Mouse (Mus musculus) heart, embryonic 15.5 days (tissue): Measurements from ENCODE around the gene Dapk3. TPM values are rescaled to one million over a fixed set of nuclear protein-coding genes. Genes with fewer than 3 reads are reported as not detected.
A peak's percentile ranks its signal among the peaks of the same experiment; 100 is the strongest.

ENCODE experiments used
- ATAC-seq: fragments of 200-750 bp; cut with Nextera tagmentation; replicated peaks from 2 replicates; pipeline ENCODE4 v1.8.0; 2017; ENCODE audit warnings: low read depth, moderate TSS enrichment; ENCODE audit not compliant: insufficient number of reproducible peaks, insufficient read depth, low FRiP score
- H3K27ac ChIP-seq: fragments of 300-500 bp; sonication (generic); 2 replicates; pipeline ENCODE4 v1.5.1; 2015; ENCODE audit warnings: mild to moderate bottlenecking, inconsistent platforms
- H3K27me3 ChIP-seq: fragments of 300-500 bp; sonication (generic); 2 replicates; pipeline ENCODE4 v1.6.1; 2015; ENCODE audit warnings: inconsistent platforms
- H3K36me3 ChIP-seq: fragments of 300-500 bp; sonication (generic); 2 replicates; pipeline ENCODE4 v1.6.1; 2015; ENCODE audit warnings: mild to moderate bottlenecking, inconsistent platforms
- H3K4me1 ChIP-seq: fragments of 300-500 bp; sonication (generic); replicated peaks from 2 replicates; pipeline ENCODE4 v1.6.1; 2015; ENCODE audit warnings: inconsistent platforms
- H3K4me2 ChIP-seq: fragments of 300-500 bp; sonication (generic); 2 replicates; pipeline ENCODE4 v1.6.1; 2015; ENCODE audit warnings: inconsistent platforms, mild to moderate bottlenecking, moderate library complexity
- H3K4me3 ChIP-seq: fragments of 300-500 bp; sonication (generic); 2 replicates; pipeline ENCODE4 v1.5.1; 2015; ENCODE audit warnings: mild to moderate bottlenecking, inconsistent platforms
- H3K9ac ChIP-seq: fragments of 300-500 bp; sonication (generic); 2 replicates; pipeline ENCODE4 v1.6.1; 2015; ENCODE audit warnings: mild to moderate bottlenecking, inconsistent platforms
- H3K9me3 ChIP-seq: fragments of 300-500 bp; sonication (generic); replicated peaks from 2 replicates; pipeline ENCODE4 v1.6.1; 2016; ENCODE audit warnings: inconsistent platforms
- WGBS: fragments of 180-500 bp; shearing (Covaris S2); methylation state at CpG from one replicate; pipeline ENCODE4 v1.1.7; 2015; ENCODE audit warnings: mixed read lengths; 5-methylcytosine and 5-hydroxymethylcytosine counted together
- polyA plus RNA-seq: library from polyadenylated mRNA; unstranded; fragments of >200 nt; fragmentation: Nextera tagmentation; extraction: Ambion mirVana; gene quantifications from 2 replicates; pipeline ENCODE4 v1.2.1, GENCODE M21; 2015

Dapk3 gene
- polyA plus RNA-seq, 1 experiment from 2014 or later = 38.4 TPM

- Histone ChIP-seq H3K4me3 (peak overlapping the region; percentile 98), H3K36me3 (peaks cover 17% of the 10 kb centered on the region), H3K9ac (peak overlapping the region; percentile 90), H3K9me3 (no peaks in the 10 kb centered on the region), H3K27ac (peak overlapping the region; percentile 92), H3K4me1 (peaks cover 68% of the 10 kb centered on the region), H3K27me3 (no peaks in the 10 kb centered on the region), H3K4me2 (peak overlapping the region; percentile 93)
- no peak for ATAC-seq
- WGBS = 51% methylated on average over 8 of the region's 8 CpGs
Observed at GRCm38 (mm10) chr10:81140005-81140404, 42.8 kb upstream of the Dapk3 start.

GRCm38 (mm10) chr10:81140717-81141454 lies 41.9 kb upstream of the Dapk3 start:
- no peak for ATAC-seq
- H3K9ac ChIP-seq = peak overlapping the region; percentile 90
- H3K4me3 ChIP-seq = peak overlapping the region; percentile 98
- no peaks in the 10 kb centered on the region for H3K27me3 ChIP-seq
- WGBS = 42% methylated on average over 10 of the region's 10 CpGs
- H3K9me3 ChIP-seq = no peaks in the 10 kb centered on the region
- H3K4me1 ChIP-seq = peaks cover 61% of the 10 kb centered on the region
- H3K27ac ChIP-seq = peak overlapping the region; percentile 92
- H3K4me2 ChIP-seq = peak overlapping the region; percentile 93
- peaks cover 25% of the 10 kb centered on the region for H3K36me3 ChIP-seq

- no peaks in the 10 kb centered on the region for H3K9me3 ChIP-seq
- no peaks in the 10 kb centered on the region for H3K27me3 ChIP-seq
- 0 out of 2 replicates have a peak overlapping the region, but pooled peaks have one; percentile 98 for H3K4me3 ChIP-seq
- ATAC-seq = no peak
- H3K27ac ChIP-seq = peak overlapping the region; percentile 92
- WGBS = 78% methylated on average over 7 of the region's 7 CpGs
- peaks cover 66% of the 10 kb centered on the region for H3K4me1 ChIP-seq
- peak overlapping the region; percentile 93 for H3K4me2 ChIP-seq
- peak overlapping the region; percentile 90 for H3K9ac ChIP-seq
- peaks cover 32% of the 10 kb centered on the region for H3K36me3 ChIP-seq
Observed at GRCm38 (mm10) chr10:81141455-81142210, 41.2 kb upstream of the Dapk3 start.

- Histone ChIP-seq H3K27ac (0 out of 2 replicates have a peak overlapping the region, but pooled peaks have one; percentile 5), H3K27me3 (no peaks in the 10 kb centered on the region), H3K4me2 (no peak overlapping the region), H3K9me3 (no peaks in the 10 kb centered on the region), H3K9ac (peak overlapping the region; percentile 35; the same call in 1 of the 2 replicates), H3K4me3 (no peak overlapping the region), H3K36me3 (peaks cover 42% of the 10 kb centered on the region), H3K4me1 (peaks cover 66% of the 10 kb centered on the region)
- ATAC-seq = no peak
- 70% methylated on average over 5 of the region's 5 CpGs for WGBS
Observed at GRCm38 (mm10) chr10:81142551-81142981, 40.2 kb upstream of the Dapk3 start.

GRCm38 (mm10) chr10:81143157-81143633 lies 39.6 kb upstream of the Dapk3 start:
- Histone ChIP-seq H3K27ac (no peak overlapping the region), H3K36me3 (peaks cover 48% of the 10 kb centered on the region), H3K4me2 (no peak overlapping the region), H3K9me3 (no peaks in the 10 kb centered on the region), H3K9ac (peak overlapping the region; percentile 35; the same call in 1 of the 2 replicates), H3K4me3 (no peak overlapping the region), H3K27me3 (no peaks in the 10 kb centered on the region), H3K4me1 (peaks cover 65% of the 10 kb centered on the region)
- 93% methylated on average over 7 of the region's 7 CpGs for WGBS
- ATAC-seq = no peak

DNA sequence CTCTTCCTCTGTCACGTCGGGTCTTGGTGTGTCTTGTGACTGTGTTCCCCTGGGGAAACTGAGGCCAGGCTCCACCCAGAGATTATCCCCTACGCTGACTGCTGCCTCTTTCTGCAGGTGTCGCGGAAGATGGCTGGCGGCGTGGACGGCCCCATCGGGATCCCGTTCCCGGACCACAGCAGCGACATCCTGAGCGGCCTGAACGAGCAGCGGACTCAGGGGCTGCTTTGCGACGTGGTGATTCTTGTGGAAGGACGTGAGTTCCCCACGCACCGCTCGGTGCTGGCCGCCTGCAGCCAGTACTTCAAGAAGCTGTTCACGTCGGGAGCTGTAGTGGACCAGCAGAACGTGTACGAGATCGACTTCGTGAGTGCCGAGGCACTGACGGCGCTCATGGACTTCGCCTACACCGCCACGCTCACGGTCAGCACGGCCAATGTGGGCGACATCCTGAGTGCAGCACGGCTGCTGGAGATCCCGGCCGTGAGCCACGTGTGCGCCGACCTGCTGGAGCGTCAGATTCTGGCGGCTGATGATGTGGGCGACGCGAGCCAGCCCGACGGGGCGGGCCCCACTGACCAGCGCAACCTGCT lies 38.9 kb upstream of the Dapk3 start:
- no peaks in the 10 kb centered on the region for H3K9me3 ChIP-seq

DNA sequence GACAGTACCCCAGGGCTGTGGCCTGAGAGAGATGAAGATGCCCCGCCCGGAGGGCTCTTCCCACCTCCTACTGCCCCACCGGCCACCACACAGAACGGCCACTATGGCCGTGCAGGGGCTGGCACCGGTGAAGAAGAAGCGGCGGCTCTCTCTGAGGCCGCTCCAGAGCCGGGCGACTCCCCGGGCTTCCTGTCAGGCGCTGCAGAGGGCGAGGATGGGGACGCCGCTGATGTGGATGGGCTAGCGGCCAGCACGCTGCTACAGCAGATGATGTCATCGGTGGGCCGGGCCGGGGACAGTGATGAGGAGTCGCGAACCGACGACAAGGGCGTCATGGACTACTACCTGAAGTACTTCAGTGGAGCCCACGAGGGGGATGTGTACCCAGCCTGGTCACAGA lies 38.1 kb upstream of the Dapk3 start:
- 78% methylated on average over 27 of the region's 27 CpGs for WGBS
- Histone ChIP-seq H3K27ac (no peak overlapping the region), H3K9ac (0 out of 2 replicates have a peak overlapping the region, but pooled peaks have one; percentile 16), H3K4me1 (peaks cover 50% of the 10 kb centered on the region), H3K4me2 (no peak overlapping the region), H3K4me3 (no peak overlapping the region), H3K9me3 (no peaks in the 10 kb centered on the region), H3K27me3 (no peaks in the 10 kb centered on the region), H3K36me3 (peaks cover 63% of the 10 kb centered on the region)
- no peak for ATAC-seq

More for the DNA sequence above, 38.9 kb upstream of the Dapk3 start:
- H3K27ac ChIP-seq = no peak overlapping the region
- WGBS = 93% methylated on average over 52 of the region's 52 CpGs
- H3K4me1 ChIP-seq = peaks cover 57% of the 10 kb centered on the region
- H3K27me3 ChIP-seq = no peaks in the 10 kb centered on the region
- no peak overlapping the region for H3K9ac ChIP-seq
- peaks cover 55% of the 10 kb centered on the region for H3K36me3 ChIP-seq
- no peak for ATAC-seq
- H3K4me3 ChIP-seq = no peak overlapping the region
- H3K4me2 ChIP-seq = no peak overlapping the region

- peaks cover 44% of the 10 kb centered on the region for H3K4me1 ChIP-seq
- no peak for ATAC-seq
- no peak overlapping the region for H3K27ac ChIP-seq
- H3K9ac ChIP-seq = no peak overlapping the region
- H3K4me3 ChIP-seq = no peak overlapping the region
- H3K9me3 ChIP-seq = no peaks in the 10 kb centered on the region
- no peak overlapping the region for H3K4me2 ChIP-seq
- H3K36me3 ChIP-seq = peaks cover 68% of the 10 kb centered on the region
- WGBS = 95% methylated on average over 6 of the region's 6 CpGs
- H3K27me3 ChIP-seq = no peaks in the 10 kb centered on the region
Observed at GRCm38 (mm10) chr10:81145307-81145706, 37.5 kb upstream of the Dapk3 start.

- no peak overlapping the region for H3K9ac ChIP-seq
- H3K4me1 ChIP-seq = peaks cover 39% of the 10 kb centered on the region
- H3K4me2 ChIP-seq = no peak overlapping the region
- no peak for ATAC-seq
- H3K27ac ChIP-seq = no peak overlapping the region
- 85% methylated on average over 7 of the region's 7 CpGs for WGBS
- peaks cover 68% of the 10 kb centered on the region for H3K36me3 ChIP-seq
- H3K9me3 ChIP-seq = no peaks in the 10 kb centered on the region
- H3K27me3 ChIP-seq = no peaks in the 10 kb centered on the region
- H3K4me3 ChIP-seq = no peak overlapping the region
Observed at GRCm38 (mm10) chr10:81145778-81146177, 37.0 kb upstream of the Dapk3 start.

- H3K36me3 ChIP-seq = peaks cover 68% of the 10 kb centered on the region
- peaks cover 34% of the 10 kb centered on the region for H3K4me1 ChIP-seq
- no peaks in the 10 kb centered on the region for H3K27me3 ChIP-seq
- WGBS = 69% methylated on average over 4 of the region's 4 CpGs
- no peak for ATAC-seq
- H3K9ac ChIP-seq = no peak overlapping the region
- no peak overlapping the region for H3K27ac ChIP-seq
- no peaks in the 10 kb centered on the region for H3K9me3 ChIP-seq
- H3K4me2 ChIP-seq = no peak overlapping the region
- no peak overlapping the region for H3K4me3 ChIP-seq
Observed at GRCm38 (mm10) chr10:81146296-81146695, 36.5 kb upstream of the Dapk3 start.

DNA sequence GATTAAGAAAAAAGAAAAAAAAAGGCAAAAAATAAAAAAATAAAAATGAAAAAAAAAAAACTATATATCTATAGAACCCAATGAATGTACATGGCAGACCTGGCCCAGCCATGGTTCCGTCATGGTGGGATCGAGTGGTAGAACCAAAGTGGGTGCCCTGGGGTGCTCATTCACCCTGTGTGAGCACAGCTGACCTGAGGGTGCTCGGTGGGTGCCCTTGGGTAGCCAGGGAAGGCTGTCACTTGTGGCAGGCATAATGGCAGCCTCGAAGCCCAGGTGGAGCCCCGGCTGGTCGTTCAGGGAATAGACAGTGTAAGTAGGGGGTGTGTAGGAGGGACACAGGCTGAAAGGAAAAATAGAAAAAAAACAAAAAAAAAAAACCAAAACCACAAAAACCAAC lies 31.5 kb upstream of the Dapk3 start:
- Histone ChIP-seq H3K9me3 (no peaks in the 10 kb centered on the region), H3K9ac (no peak overlapping the region), H3K36me3 (peaks cover 69% of the 10 kb centered on the region), H3K4me1 (peaks cover 17% of the 10 kb centered on the region), H3K27ac (no peak overlapping the region), H3K27me3 (no peaks in the 10 kb centered on the region), H3K4me3 (no peak overlapping the region), H3K4me2 (no peak overlapping the region)
- ATAC-seq = no peak
- 72% methylated on average over 6 of the region's 6 CpGs for WGBS
